17 mouse cellular contexts compared by ENCODE assay signal in genomic region chr4:87802140-87802539, GRCm38 (mm10).
A peak's percentile ranks its signal among the peaks of the same experiment; 100 is the strongest.
DNase-seq lines count a peak whose midpoint lies in the region; ATAC-seq and TF ChIP-seq lines count a peak whose summit lies in the region.
"Had no signal": no experiment of that assay in that cellular context is flagged by ENCODE, and none has a peak within 500 bp of the region (broad histone marks: within the 10 kb centered on the region; RNA-seq: fewer than 3 reads in every experiment).

No protein-coding gene starts in this region.

- no peak overlapping the region for H3K9ac ChIP-seq in forebrain, embryonic 13.5 days
- H3K9ac ChIP-seq in midbrain, embryonic 15.5 days, result no peak overlapping the region
- H3K9ac ChIP-seq in liver, embryonic 13.5 days, result peak overlapping the region; percentile 81
- no peak overlapping the region for H3K9ac ChIP-seq in liver, postnatal 0 days (replicated peaks)
- no peak overlapping the region for H3K9ac ChIP-seq in kidney, embryonic 16.5 days (replicated peaks; ENCODE audit: low read length)
- H3K9ac ChIP-seq: embryonic facial prominence, embryonic 13.5 days; intestine, embryonic 15.5 days had no signal

- no peak overlapping the region for H3K4me3 ChIP-seq in forebrain, embryonic 13.5 days
- no peak overlapping the region for H3K4me3 ChIP-seq in forebrain, embryonic 10.5 days
- H3K4me3 ChIP-seq in midbrain, embryonic 10.5 days, result no peak overlapping the region
- no peak overlapping the region for H3K4me3 ChIP-seq in midbrain, embryonic 15.5 days
- H3K4me3 ChIP-seq in liver, embryonic 13.5 days (replicated peaks), result peak overlapping the region; percentile 12
- no peak overlapping the region for H3K4me3 ChIP-seq in liver, postnatal 0 days (ENCODE audit: low read depth, low read length)
- H3K4me3 ChIP-seq in kidney, embryonic 16.5 days (ENCODE audit: low read length), result no peak overlapping the region
- H3K4me3 ChIP-seq: embryonic facial prominence, embryonic 13.5 days; hindbrain, embryonic 10.5 days; intestine, embryonic 15.5 days had no signal

- 61% methylated on average over 4 of the region's 4 CpGs for WGBS in forebrain, embryonic 13.5 days
- WGBS in forebrain, embryonic 10.5 days, result 82% methylated on average over 4 of the region's 4 CpGs
- 64% methylated on average over 4 of the region's 4 CpGs for WGBS in midbrain, embryonic 10.5 days
- WGBS in midbrain, embryonic 15.5 days, result 38% methylated on average over 4 of the region's 4 CpGs
- WGBS in liver, embryonic 13.5 days (ENCODE audit: insufficient replicate concordance), result 82% methylated on average over 4 of the region's 4 CpGs
- WGBS in liver, postnatal 0 days (ENCODE audit: insufficient replicate concordance), result 82% methylated on average over 4 of the region's 4 CpGs
- 63% methylated on average over 4 of the region's 4 CpGs for WGBS in kidney, embryonic 16.5 days

- H3K27ac ChIP-seq in forebrain, embryonic 13.5 days, result peak overlapping the region; percentile 57; the same call in 1 of the 2 replicates
- H3K27ac ChIP-seq in forebrain, embryonic 10.5 days, result no peak overlapping the region
- peak overlapping the region; percentile 40; the same call in 1 of the 2 replicates for H3K27ac ChIP-seq in midbrain, embryonic 10.5 days (replicated peaks)
- no peak overlapping the region for H3K27ac ChIP-seq in midbrain, embryonic 15.5 days
- peak overlapping the region; percentile 62 for H3K27ac ChIP-seq in liver, embryonic 13.5 days
- H3K27ac ChIP-seq in liver, postnatal 0 days (ENCODE audit: low read depth), result no peak overlapping the region
- no peak overlapping the region for H3K27ac ChIP-seq in kidney, embryonic 16.5 days (ENCODE audit: low read length)
- H3K27ac ChIP-seq: embryonic facial prominence, embryonic 13.5 days; hindbrain, embryonic 10.5 days; intestine, embryonic 15.5 days had no signal

- H3K36me3 ChIP-seq in forebrain, embryonic 13.5 days (ENCODE audit: poor library complexity, severe bottlenecking), result no peaks in the 10 kb centered on the region
- no peaks in the 10 kb centered on the region for H3K36me3 ChIP-seq in forebrain, embryonic 10.5 days (replicated peaks)
- no peaks in the 10 kb centered on the region for H3K36me3 ChIP-seq in midbrain, embryonic 10.5 days
- no peaks in the 10 kb centered on the region for H3K36me3 ChIP-seq in midbrain, embryonic 15.5 days (replicated peaks)
- no peaks in the 10 kb centered on the region for H3K36me3 ChIP-seq in liver, embryonic 13.5 days
- H3K36me3 ChIP-seq in liver, postnatal 0 days (replicated peaks; ENCODE audit: insufficient read depth, low read length), result no peaks in the 10 kb centered on the region
- no peaks in the 10 kb centered on the region for H3K36me3 ChIP-seq in kidney, embryonic 16.5 days (ENCODE audit: insufficient read depth, low read length)
- H3K36me3 ChIP-seq: embryonic facial prominence, embryonic 13.5 days; hindbrain, embryonic 10.5 days; intestine, embryonic 15.5 days had no signal

- H3K27me3 ChIP-seq in forebrain, embryonic 13.5 days, result no peaks in the 10 kb centered on the region
- no peaks in the 10 kb centered on the region for H3K27me3 ChIP-seq in forebrain, embryonic 10.5 days (ENCODE audit: poor library complexity, severe bottlenecking)
- no peaks in the 10 kb centered on the region for H3K27me3 ChIP-seq in midbrain, embryonic 10.5 days (ENCODE audit: low read depth, poor library complexity, severe bottlenecking)
- H3K27me3 ChIP-seq in midbrain, embryonic 15.5 days (replicated peaks), result no peaks in the 10 kb centered on the region
- H3K27me3 ChIP-seq in liver, embryonic 13.5 days, result no peaks in the 10 kb centered on the region
- H3K27me3 ChIP-seq in liver, postnatal 0 days (ENCODE audit: insufficient read depth, low read length), result no peaks in the 10 kb centered on the region
- no peaks in the 10 kb centered on the region for H3K27me3 ChIP-seq in kidney, embryonic 16.5 days (ENCODE audit: insufficient read depth, low read length)
- H3K27me3 ChIP-seq: embryonic facial prominence, embryonic 13.5 days; intestine, embryonic 15.5 days had no signal

- H3K9me3 ChIP-seq in forebrain, embryonic 13.5 days (replicated peaks), result no peaks in the 10 kb centered on the region
- H3K9me3 ChIP-seq in forebrain, embryonic 10.5 days, result no peaks in the 10 kb centered on the region
- no peaks in the 10 kb centered on the region for H3K9me3 ChIP-seq in midbrain, embryonic 10.5 days (replicated peaks)
- H3K9me3 ChIP-seq in midbrain, embryonic 15.5 days, result no peaks in the 10 kb centered on the region
- no peaks in the 10 kb centered on the region for H3K9me3 ChIP-seq in liver, embryonic 13.5 days (replicated peaks)
- no peaks in the 10 kb centered on the region for H3K9me3 ChIP-seq in liver, postnatal 0 days (ENCODE audit: low read length)
- no peaks in the 10 kb centered on the region for H3K9me3 ChIP-seq in kidney, embryonic 16.5 days (ENCODE audit: low read length)
- H3K9me3 ChIP-seq: embryonic facial prominence, embryonic 13.5 days; hindbrain, embryonic 10.5 days; intestine, embryonic 15.5 days had no signal

- TF ChIP-seq EP300 in liver, postnatal 0 days (IDR thresholded peaks at IDR 0.05; ENCODE audit: low read depth), result no peak

- no peak for DNase-seq in forebrain, embryonic 10.5 days (ENCODE audit: extremely low spot score, low spot score)
- DNase-seq in midbrain, embryonic 10.5 days (ENCODE audit: low spot score), result no peak
- DNase-seq in liver, embryonic 13.5 days, result no peak
- DNase-seq in liver, postnatal 0 days, result no peak
- DNase-seq: adrenal gland, postnatal 25 days; cerebellum, adult 9-10 months; kidney, adult 8-10 months; kidney, postnatal 14 days; lung, adult 18-20 months; lung, postnatal 10 days had no signal

- H3K4me1 ChIP-seq in forebrain, embryonic 13.5 days, result peaks cover 34% of the 10 kb centered on the region
- peaks cover 17% of the 10 kb centered on the region; the same call in 1 of the 2 replicates for H3K4me1 ChIP-seq in forebrain, embryonic 10.5 days
- peaks cover 58% of the 10 kb centered on the region for H3K4me1 ChIP-seq in midbrain, embryonic 10.5 days
- H3K4me1 ChIP-seq in midbrain, embryonic 15.5 days, result peaks cover 21% of the 10 kb centered on the region
- peaks cover 67% of the 10 kb centered on the region for H3K4me1 ChIP-seq in liver, embryonic 13.5 days (replicated peaks)
- peaks cover 19% of the 10 kb centered on the region for H3K4me1 ChIP-seq in liver, postnatal 0 days (ENCODE audit: insufficient read depth)
- peaks cover 7% of the 10 kb centered on the region; the same call in 1 of the 2 replicates for H3K4me1 ChIP-seq in kidney, embryonic 16.5 days (ENCODE audit: insufficient read depth, low read length)

- TF ChIP-seq CTCF in liver, postnatal 0 days (IDR thresholded peaks at IDR 0.05; ENCODE audit: low read depth), result no peak

- no peak for ATAC-seq in forebrain, embryonic 13.5 days
- ATAC-seq in midbrain, embryonic 15.5 days (replicated peaks), result no peak
- ATAC-seq in liver, embryonic 13.5 days (ENCODE audit: low read depth), result no peak
- ATAC-seq in liver, postnatal 0 days, result no peak
- no peak for ATAC-seq in kidney, embryonic 16.5 days (ENCODE audit: low FRiP score, low TSS enrichment)
- ATAC-seq: hindbrain, embryonic 16.5 days had no signal

- H3K4me2 ChIP-seq in forebrain, embryonic 13.5 days, result no peak overlapping the region
- no peak overlapping the region for H3K4me2 ChIP-seq in midbrain, embryonic 15.5 days
- peak overlapping the region; percentile 68 for H3K4me2 ChIP-seq in liver, embryonic 13.5 days
- H3K4me2 ChIP-seq in liver, postnatal 0 days (ENCODE audit: low read depth, low read length), result 0 out of 2 replicates have a peak overlapping the region, but pooled peaks have one; percentile 28
- H3K4me2 ChIP-seq in kidney, embryonic 16.5 days (replicated peaks; ENCODE audit: low read depth, low read length), result no peak overlapping the region
- H3K4me2 ChIP-seq: embryonic facial prominence, embryonic 13.5 days; intestine, embryonic 15.5 days had no signal

Comparison
In these comparisons a context has a peak if more than half of its experiments do, and no peak if none do; other contexts are left out.
1. H3K27ac ChIP-seq: peak in forebrain, embryonic 13.5 days (single experiment), midbrain, embryonic 10.5 days (single experiment) and liver, embryonic 13.5 days (single experiment); none in forebrain, embryonic 10.5 days (single experiment), midbrain, embryonic 15.5 days (single experiment), liver, postnatal 0 days (single experiment) and kidney, embryonic 16.5 days (single experiment).
2. H3K4me2 ChIP-seq: peak in liver, embryonic 13.5 days (single experiment) and liver, postnatal 0 days (single experiment); none in forebrain, embryonic 13.5 days (single experiment), midbrain, embryonic 15.5 days (single experiment) and kidney, embryonic 16.5 days (single experiment).